Mouse (Mus musculus): Measurements from ENCODE around the gene Irf2bp1. TPM values are rescaled to one million over a fixed set of nuclear protein-coding genes. Genes with fewer than 3 reads are reported as not detected.
A peak's percentile ranks its signal among the peaks of the same experiment; 100 is the strongest.

Gene Irf2bp1
- polyA plus RNA-seq, 1 experiment from 2014 or later: 23.4 TPM

- Histone ChIP-seq H3K27ac (peak overlapping the region; percentile 75), H3K4me1 (replicated peaks) (peaks cover 53% of the 10 kb centered on the region)
Observed at GRCm38 (mm10) chr7:19002115-19002514, 1.7 kb upstream of the Irf2bp1 start.

GRCm38 (mm10) chr7:19002848-19003498 lies 871 bp upstream of the Irf2bp1 start:
- 4% methylated on average over 17 of the region's 17 CpGs for WGBS
- H3K4me2 ChIP-seq: peak overlapping the region; percentile 65
- peaks cover 60% of the 10 kb centered on the region for H3K4me1 ChIP-seq (replicated peaks)
- peak overlapping the region; percentile 41 for H3K4me3 ChIP-seq
- peak overlapping the region; percentile 75 for H3K27ac ChIP-seq
- peak overlapping the region; percentile 78 for H3K9ac ChIP-seq
- peak; percentile 50 for ATAC-seq (ENCODE audit: low FRiP score)
- H3K36me3 ChIP-seq: peaks cover 29% of the 10 kb centered on the region
- no peaks in the 10 kb centered on the region for H3K27me3 ChIP-seq
- no peaks in the 10 kb centered on the region for H3K9me3 ChIP-seq

More at GRCm38 (mm10) chr7:19002115-19002514, 1.7 kb upstream of the Irf2bp1 start:
- 53% methylated on average over 4 of the region's 4 CpGs for WGBS
- peaks cover 21% of the 10 kb centered on the region for H3K36me3 ChIP-seq
- H3K4me3 ChIP-seq: peak overlapping the region; percentile 41
- H3K9ac ChIP-seq: peak overlapping the region; percentile 78
- no peak for ATAC-seq (ENCODE audit: low FRiP score)
- H3K27me3 ChIP-seq: no peaks in the 10 kb centered on the region
- H3K9me3 ChIP-seq: no peaks in the 10 kb centered on the region
- H3K4me2 ChIP-seq: peak overlapping the region; percentile 65

- peak overlapping the region; percentile 94 for H3K27ac ChIP-seq
- H3K4me2 ChIP-seq: peak overlapping the region; percentile 100
- peak; percentile 1; the same call in 1 of the 2 replicates for ATAC-seq (ENCODE audit: low FRiP score)
- no peaks in the 10 kb centered on the region for H3K9me3 ChIP-seq
- peak overlapping the region; percentile 97 for H3K9ac ChIP-seq
- H3K27me3 ChIP-seq: no peaks in the 10 kb centered on the region
- peaks cover 60% of the 10 kb centered on the region for H3K4me1 ChIP-seq (replicated peaks)
- WGBS: 10% methylated on average over 34 of the region's 34 CpGs
- H3K36me3 ChIP-seq: peaks cover 29% of the 10 kb centered on the region
- H3K4me3 ChIP-seq: peak overlapping the region; percentile 91
Observed at GRCm38 (mm10) chr7:19004631-19005079, 811 bp downstream of the Irf2bp1 start.

GRCm38 (mm10) chr7:19005417-19006121 lies 1.7 kb downstream of the Irf2bp1 start:
- no peak for ATAC-seq (ENCODE audit: low FRiP score)
- WGBS: 81% methylated on average over 33 of the region's 34 CpGs
- peak overlapping the region; percentile 97 for H3K9ac ChIP-seq
- 0 out of 2 replicates have a peak overlapping the region, but pooled peaks have one; percentile 12 for H3K27ac ChIP-seq
- H3K4me3 ChIP-seq: peak overlapping the region; percentile 91
- no peaks in the 10 kb centered on the region for H3K27me3 ChIP-seq
- H3K9me3 ChIP-seq: no peaks in the 10 kb centered on the region
- peak overlapping the region; percentile 100 for H3K4me2 ChIP-seq
- peaks cover 54% of the 10 kb centered on the region for H3K4me1 ChIP-seq (replicated peaks)
- H3K36me3 ChIP-seq: peaks cover 29% of the 10 kb centered on the region

DNA sequence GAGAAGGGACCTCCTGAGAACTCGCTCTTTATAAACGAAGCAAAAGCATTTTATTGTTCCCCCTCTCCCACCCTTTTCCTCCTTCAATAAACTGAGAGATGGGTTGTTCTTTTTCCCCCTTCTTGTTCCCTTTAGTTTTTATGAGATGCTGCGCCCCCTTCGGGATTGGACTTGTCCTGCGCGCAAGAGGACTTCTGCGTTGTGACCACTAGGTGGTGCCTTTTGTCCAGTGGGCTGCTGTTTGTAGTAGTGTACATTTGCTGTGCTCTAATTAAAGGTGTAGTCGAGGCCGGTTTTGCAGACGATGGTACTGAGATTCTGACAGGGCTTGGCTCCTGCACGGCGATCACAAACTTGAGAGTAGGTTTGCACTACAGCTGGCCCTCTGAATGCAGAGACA lies 2.6 kb downstream of the Irf2bp1 start:
- no peaks in the 10 kb centered on the region for H3K27me3 ChIP-seq
- no peak for ATAC-seq (ENCODE audit: low FRiP score)
- H3K4me1 ChIP-seq (replicated peaks): peaks cover 47% of the 10 kb centered on the region
- 8% methylated on average over 12 of the region's 12 CpGs for WGBS
- no peaks in the 10 kb centered on the region for H3K9me3 ChIP-seq
- H3K27ac ChIP-seq: no peak overlapping the region
- H3K4me3 ChIP-seq: 0 out of 2 replicates have a peak overlapping the region, but pooled peaks have one; percentile 14
- peaks cover 27% of the 10 kb centered on the region for H3K36me3 ChIP-seq
- H3K9ac ChIP-seq: peak overlapping the region; percentile 97
- peak overlapping the region; percentile 100 for H3K4me2 ChIP-seq

DNA sequence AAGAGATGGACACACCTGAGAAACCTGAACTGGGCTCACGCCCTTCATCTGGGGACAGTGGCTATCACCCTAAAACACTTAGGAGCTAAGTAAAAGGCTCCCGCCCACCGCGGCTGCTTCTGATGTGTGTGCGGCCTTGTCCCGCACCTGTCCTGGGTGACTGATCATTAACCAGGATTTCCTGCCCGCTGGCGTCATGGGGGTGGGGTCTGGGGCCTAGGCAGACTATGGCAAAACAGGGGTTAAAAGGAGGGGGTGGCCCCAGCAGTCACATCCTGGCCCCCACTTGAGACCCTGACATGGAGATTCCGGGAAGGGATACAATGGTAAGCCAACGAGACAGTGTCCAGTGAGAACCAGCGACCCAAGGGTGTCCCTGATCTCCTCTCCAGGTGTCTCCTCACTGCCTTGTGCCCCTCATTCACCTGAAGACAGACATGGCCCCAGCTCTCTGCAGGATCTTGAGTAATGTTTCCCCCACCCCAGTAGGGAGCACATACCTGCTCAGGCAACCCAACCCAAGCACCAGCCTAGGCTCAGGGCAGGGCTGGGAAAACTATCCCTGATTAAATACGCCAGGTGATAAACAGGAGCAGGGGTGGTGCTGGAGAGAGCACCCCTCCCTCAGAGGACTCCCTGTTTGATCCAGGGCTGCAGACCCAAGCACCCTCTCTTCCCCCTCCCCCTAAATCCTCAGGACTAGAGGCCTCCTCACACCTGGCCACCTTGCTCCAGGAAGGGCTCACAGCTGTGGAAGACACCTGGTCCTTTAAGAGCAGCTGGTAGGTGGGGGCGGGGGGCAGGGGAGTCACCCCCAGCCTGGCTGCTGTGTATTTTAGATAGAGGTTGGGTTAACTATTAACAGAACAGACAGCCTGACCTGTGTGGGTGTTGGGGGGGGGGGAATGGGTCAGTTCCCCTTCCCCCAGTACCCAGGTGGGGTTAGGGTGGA lies 3.5 kb downstream of the Irf2bp1 start:
- H3K4me1 ChIP-seq (replicated peaks): peaks cover 49% of the 10 kb centered on the region
- no peak overlapping the region for H3K9ac ChIP-seq
- no peaks in the 10 kb centered on the region for H3K9me3 ChIP-seq
- H3K4me2 ChIP-seq: no peak overlapping the region
- no peak for ATAC-seq (ENCODE audit: low FRiP score)
- 74% methylated on average over 13 of the region's 13 CpGs for WGBS
- no peak overlapping the region for H3K4me3 ChIP-seq
- H3K27me3 ChIP-seq: no peaks in the 10 kb centered on the region
- peaks cover 27% of the 10 kb centered on the region for H3K36me3 ChIP-seq
- H3K27ac ChIP-seq: no peak overlapping the region

- no peak for ATAC-seq (ENCODE audit: low FRiP score)
- peak overlapping the region; percentile 47; the same call in 1 of the 2 replicates for H3K9ac ChIP-seq
- H3K36me3 ChIP-seq: peaks cover 22% of the 10 kb centered on the region
- WGBS: 85% methylated on average over 7 of the region's 7 CpGs
- H3K4me3 ChIP-seq: no peak overlapping the region
- peaks cover 31% of the 10 kb centered on the region for H3K4me1 ChIP-seq (replicated peaks)
- no peaks in the 10 kb centered on the region for H3K9me3 ChIP-seq
- H3K27me3 ChIP-seq: no peaks in the 10 kb centered on the region
- no peak overlapping the region for H3K4me2 ChIP-seq
- no peak overlapping the region for H3K27ac ChIP-seq
Observed at GRCm38 (mm10) chr7:19010581-19010980, 6.7 kb downstream of the Irf2bp1 start.

DNA sequence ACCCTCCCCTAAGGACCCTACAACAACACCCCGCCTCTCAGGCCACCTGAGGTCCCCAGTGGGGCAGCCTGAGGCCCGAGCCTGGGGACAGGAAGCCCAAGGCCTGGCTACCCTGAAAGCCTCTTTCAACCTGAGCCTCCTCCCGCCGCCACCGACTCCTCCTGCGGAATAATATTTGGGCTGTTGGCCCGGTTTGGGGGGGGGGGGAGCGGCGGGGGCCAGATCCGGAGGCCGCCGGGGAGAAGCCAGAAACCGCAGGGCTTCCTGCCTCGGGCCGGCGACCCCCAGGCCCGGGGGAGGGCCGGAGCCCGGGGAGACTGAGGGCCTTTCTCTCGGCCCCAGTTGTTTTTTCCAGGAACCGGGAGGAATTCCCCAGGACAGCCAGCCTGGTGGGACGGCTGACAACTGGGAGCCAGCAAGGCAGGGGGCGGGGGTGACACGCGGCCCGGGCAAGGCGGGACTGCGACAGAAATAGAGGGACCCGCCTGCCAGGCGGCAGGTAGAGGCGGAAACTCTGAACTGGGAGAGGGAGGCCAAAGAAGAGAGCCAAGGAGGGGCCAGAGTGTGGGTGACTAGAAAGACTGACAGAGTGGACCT lies 8.3 kb downstream of the Irf2bp1 start:
- peaks cover 16% of the 10 kb centered on the region for H3K4me1 ChIP-seq (replicated peaks)
- H3K27me3 ChIP-seq: no peaks in the 10 kb centered on the region
- peak overlapping the region; percentile 50 for H3K4me2 ChIP-seq
- 5% methylated on average over 30 of the region's 31 CpGs for WGBS
- peak overlapping the region; percentile 25 for H3K4me3 ChIP-seq
- H3K36me3 ChIP-seq: peaks cover 9% of the 10 kb centered on the region
- H3K27ac ChIP-seq: no peak overlapping the region
- H3K9ac ChIP-seq: peak overlapping the region; percentile 73
- no peaks in the 10 kb centered on the region for H3K9me3 ChIP-seq
- no peak for ATAC-seq (ENCODE audit: low FRiP score)

DNA sequence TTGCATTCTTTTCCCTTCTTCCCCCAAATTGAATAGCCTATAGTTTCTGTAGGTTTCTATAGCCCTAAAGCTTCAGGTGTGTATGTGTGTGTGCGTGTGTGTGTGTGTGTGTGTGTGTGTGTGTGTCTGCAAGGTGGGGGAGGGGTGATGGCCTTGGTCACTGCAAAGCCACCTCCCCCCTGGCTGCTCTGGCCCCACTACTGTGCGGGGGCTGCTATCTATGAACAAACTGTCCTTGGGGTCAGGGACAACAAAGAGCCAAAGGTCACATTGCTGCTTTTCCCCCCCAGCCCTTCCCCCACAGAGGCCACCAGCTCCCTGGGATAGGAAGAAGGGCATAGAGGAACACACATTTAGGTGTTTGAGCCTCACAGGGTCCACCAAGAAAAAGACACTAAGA lies 9.0 kb downstream of the Irf2bp1 start:
- Histone ChIP-seq H3K9ac (no peak overlapping the region), H3K9me3 (no peaks in the 10 kb centered on the region), H3K4me3 (no peak overlapping the region), H3K27me3 (no peaks in the 10 kb centered on the region), H3K4me1 (replicated peaks) (peaks cover 9% of the 10 kb centered on the region), H3K4me2 (no peak overlapping the region), H3K36me3 (peaks cover under 1% of the 10 kb centered on the region; the same call in 1 of the 2 replicates), H3K27ac (no peak overlapping the region)
- no peak for ATAC-seq (ENCODE audit: low FRiP score)
- whole genome bisulfite sequencing: 41% methylated on average over 2 of the region's 2 CpGs

DNA sequence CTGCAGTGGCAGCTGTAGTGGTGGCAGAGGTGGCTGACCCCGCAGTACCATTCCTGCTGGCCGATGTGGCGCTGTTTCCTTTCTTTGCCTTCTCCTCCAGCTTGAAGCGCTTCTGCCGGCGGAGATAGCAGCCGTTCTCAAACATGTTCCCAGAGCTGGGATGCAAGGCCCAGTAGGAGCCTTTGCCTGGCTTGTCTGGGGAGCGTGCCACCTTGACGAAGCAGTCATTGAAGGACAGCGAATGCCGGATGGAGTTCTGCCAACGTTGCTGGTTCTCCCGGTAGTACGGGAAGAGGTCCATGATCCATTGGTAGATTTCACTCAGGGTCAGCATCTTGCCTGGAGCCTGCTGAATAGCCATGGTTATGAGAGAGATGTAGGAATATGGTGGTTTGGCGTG lies 10.6 kb downstream of the Irf2bp1 start:
- no peak overlapping the region for H3K9ac ChIP-seq
- H3K9me3 ChIP-seq: no peaks in the 10 kb centered on the region
- 66% methylated on average over 15 of the region's 15 CpGs for WGBS
- no peak overlapping the region for H3K4me3 ChIP-seq
- no peak for ATAC-seq (ENCODE audit: low FRiP score)
- H3K27me3 ChIP-seq: no peaks in the 10 kb centered on the region
- H3K4me2 ChIP-seq: no peak overlapping the region
- H3K27ac ChIP-seq: no peak overlapping the region
- H3K36me3 ChIP-seq: no peaks in the 10 kb centered on the region
- H3K4me1 ChIP-seq (replicated peaks): peaks cover 9% of the 10 kb centered on the region

- ATAC-seq (ENCODE audit: low FRiP score): no peak
- H3K4me3 ChIP-seq: no peak overlapping the region
- H3K36me3 ChIP-seq: no peaks in the 10 kb centered on the region
- H3K27ac ChIP-seq: no peak overlapping the region
- peaks cover 9% of the 10 kb centered on the region for H3K4me1 ChIP-seq (replicated peaks)
- H3K9me3 ChIP-seq: no peaks in the 10 kb centered on the region
- peaks cover 13% of the 10 kb centered on the region for H3K27me3 ChIP-seq
- WGBS: 93% methylated on average over 4 of the region's 4 CpGs
- no peak overlapping the region for H3K4me2 ChIP-seq
- no peak overlapping the region for H3K9ac ChIP-seq
Observed at GRCm38 (mm10) chr7:19016042-19016441, 12.2 kb downstream of the Irf2bp1 start.

Measured in hindbrain, embryonic 13.5 days (tissue).